25 mouse cellular contexts compared by ENCODE assay signal in genomic region chr6:135911131-135911530, GRCm38 (mm10).
"Had no signal": no experiment of that assay in that cellular context is flagged by ENCODE, and none has a peak within 500 bp of the region (broad histone marks: within the 10 kb centered on the region; RNA-seq: fewer than 3 reads in every experiment).

No protein-coding gene starts in this region.

- H3K4me2 ChIP-seq: limb, embryonic 13.5 days; liver, embryonic 12.5 days; liver, embryonic 15.5 days; lung, embryonic 15.5 days; neural tube, embryonic 12.5 days; neural tube, embryonic 15.5 days had no signal

- H3K9me3 ChIP-seq: limb, embryonic 10.5 days; limb, embryonic 13.5 days; liver, embryonic 12.5 days; liver, embryonic 15.5 days; lung, embryonic 15.5 days; midbrain, embryonic 10.5 days; neural tube, embryonic 12.5 days; neural tube, embryonic 15.5 days had no signal

- H3K4me1 ChIP-seq: liver, embryonic 12.5 days; liver, embryonic 15.5 days; lung, embryonic 15.5 days; megakaryocyte, embryonic 14.5 days; neural tube, embryonic 12.5 days had no signal

- DNase-seq: kidney, adult 18-20 months; kidney, adult 9 months; kidney, postnatal 14 days; kidney, postnatal 4 days; layer of hippocampus, postnatal 36 days; liver; lung, adult 18-20 months; lung, postnatal 10 days; lung, postnatal 36 days; right cerebral cortex, adult 18-20 months; right cerebral cortex, postnatal 14 days; right cerebral cortex, postnatal 4 days; thymus, postnatal 25 days had no signal

- H3K9ac ChIP-seq: limb, embryonic 13.5 days; liver, embryonic 12.5 days; liver, embryonic 15.5 days; lung, embryonic 15.5 days; neural tube, embryonic 12.5 days; neural tube, embryonic 15.5 days had no signal

- ATAC-seq: liver, embryonic 12.5 days; midbrain, embryonic 16.5 days had no signal

- H3K4me3 ChIP-seq: left cerebral cortex, adult 2 months; limb, embryonic 10.5 days; limb, embryonic 13.5 days; liver, embryonic 12.5 days; liver, embryonic 15.5 days; lung, embryonic 15.5 days; megakaryocyte, embryonic 14.5 days; midbrain, embryonic 10.5 days; neural tube, embryonic 12.5 days; neural tube, embryonic 15.5 days had no signal

- H3K36me3 ChIP-seq: limb, embryonic 10.5 days; limb, embryonic 13.5 days; liver, embryonic 12.5 days; liver, embryonic 15.5 days; lung, embryonic 15.5 days; midbrain, embryonic 10.5 days; neural tube, embryonic 12.5 days; neural tube, embryonic 15.5 days had no signal

- H3K27ac ChIP-seq: limb, embryonic 10.5 days; limb, embryonic 13.5 days; liver, embryonic 12.5 days; liver, embryonic 15.5 days; lung, embryonic 15.5 days; midbrain, embryonic 10.5 days; neural tube, embryonic 12.5 days; neural tube, embryonic 15.5 days; stomach, postnatal 0 days had no signal

- H3K27me3 ChIP-seq: liver, embryonic 12.5 days; liver, embryonic 15.5 days; megakaryocyte, embryonic 14.5 days; neural tube, embryonic 12.5 days; neural tube, embryonic 15.5 days had no signal
